Mouse (Mus musculus) adrenal gland, postnatal 36 days (tissue): ENCODE data around the gene Nom1. TPM values are rescaled to one million over a fixed set of nuclear protein-coding genes. Genes with fewer than 3 reads are reported as not detected.
"Not testable (repeated sequence)": the region's sequence is repeated elsewhere in the genome, so short reads cannot be mapped to it uniquely, and the experiment has no call there.

Experiments
- DNase-seq, 2 experiments: peaks; one replicate each; pipeline ENCODE4 v3.0.0; 2021; ENCODE audit warnings: mixed read lengths in 1 of 2
- long read RNA-seq, 2 experiments: library from polyadenylated mRNA; stranded (forward); transcript quantifications; one replicate each; pipeline ENCODE4 v2.0.0; 2021; ENCODE audit warnings: borderline sequencing depth in 2 of 2
- total RNA-seq, 2 experiments: library from RNA; stranded (reverse); gene quantifications; 2 replicates each; pipeline ENCODE4 v1.2.3; 2021

The Nom1 gene
- total RNA-seq: 10 to 100 TPM; 36.3 to 42.3 TPM
- long read RNA-seq, experiment 1, full-length matches to known transcripts: 67 of 99 reads
- long read RNA-seq, experiment 1, partial matches to known transcripts: 16 of 99 reads
- long read RNA-seq, experiment 1, other reads (novel, unspliced or antisense): 16 of 99 reads
- long read RNA-seq, experiment 2, full-length matches to known transcripts: 17 of 27 reads
- long read RNA-seq, experiment 2, partial matches to known transcripts: 6 of 27 reads
- long read RNA-seq, experiment 2, other reads (novel, unspliced or antisense): 4 of 27 reads

GRCm38 (mm10) chr5:29434228-29434871 is at the start of gene Nom1:
TSS of gene Nom1 (plus strand) at chr5:29434664.
- DNase-seq: peak; percentile 92 to 93

- DNase-seq: no peak
Measured at GRCm38 (mm10) chr5:29387591-29387990, 46.9 kb upstream of the Nom1 start.

GRCm38 (mm10) chr5:29388181-29388943 is 46.1 kb upstream of the Nom1 start:
- DNase-seq: no peak

GRCm38 (mm10) chr5:29388944-29389765 is 45.3 kb upstream of the Nom1 start:
- peak; percentile 90 to 93 for DNase-seq

GRCm38 (mm10) chr5:29398427-29398826 is 36.0 kb upstream of the Nom1 start:
- DNase-seq: peak; percentile 82 to 87

GRCm38 (mm10) chr5:29410854-29411253 is 23.6 kb upstream of the Nom1 start:
- DNase-seq: no peak

GRCm38 (mm10) chr5:29413041-29413440 is 21.4 kb upstream of the Nom1 start:
- peak; percentile 3 to 17 for DNase-seq

GRCm38 (mm10) chr5:29423330-29423729 is 11.1 kb upstream of the Nom1 start:
- not testable (repeated sequence) for DNase-seq

GRCm38 (mm10) chr5:29434872-29435358 is 451 bp downstream of the Nom1 start:
- peak; percentile 71 to 75 for DNase-seq

GRCm38 (mm10) chr5:29435491-29435890 is 1.0 kb downstream of the Nom1 start:
- no peak for DNase-seq

GRCm38 (mm10) chr5:29436728-29437127 is 2.3 kb downstream of the Nom1 start:
- DNase-seq: not testable (repeated sequence)

- DNase-seq: no peak
Measured at GRCm38 (mm10) chr5:29445275-29445674, 10.8 kb downstream of the Nom1 start.

- no peak for DNase-seq
Measured at GRCm38 (mm10) chr5:29452352-29452751, 17.9 kb downstream of the Nom1 start.

GRCm38 (mm10) chr5:29456895-29457656 is 22.6 kb downstream of the Nom1 start:
- DNase-seq: no peak

GRCm38 (mm10) chr5:29462943-29463686 is 28.7 kb downstream of the Nom1 start:
- DNase-seq: no peak

- no peak for DNase-seq
Measured at GRCm38 (mm10) chr5:29467489-29468350, 33.3 kb downstream of the Nom1 start.

- DNase-seq: no peak
Measured at GRCm38 (mm10) chr5:29468351-29469065, 34.0 kb downstream of the Nom1 start.

- DNase-seq: no peak
Measured at GRCm38 (mm10) chr5:29469501-29469900, 35.0 kb downstream of the Nom1 start.

GRCm38 (mm10) chr5:29470271-29470670 is 35.8 kb downstream of the Nom1 start:
- no peak for DNase-seq
